Mouse (Mus musculus) lung, embryonic 14.5 days (tissue): ENCODE results near the gene Mrgbp. TPM values are rescaled to one million over a fixed set of nuclear protein-coding genes. Genes with fewer than 3 reads are reported as not detected.

Experiments used
- ATAC-seq: fragments of 200-750 bp; cut with Nextera tagmentation; 2 replicates; pipeline ENCODE4 v1.8.0; 2017; ENCODE audit warnings: mild to moderate bottlenecking, moderate TSS enrichment, moderate library complexity; ENCODE audit not compliant: insufficient read depth
- DNase-seq: peaks from one replicate; pipeline ENCODE4 v3.0.0-alpha.2; 2015
- H3K27ac ChIP-seq: fragments of 300-500 bp; sonication (generic); 2 replicates; pipeline ENCODE4 v1.5.1; 2014; ENCODE audit warnings: low read depth, mild to moderate bottlenecking, moderate library complexity
- H3K27me3 ChIP-seq: fragments of 300-500 bp; sonication (generic); 2 replicates; pipeline ENCODE4 v1.6.1; 2014; ENCODE audit warnings: low read length, control low read depth; ENCODE audit not compliant: insufficient read depth
- H3K36me3 ChIP-seq: fragments of 300-500 bp; sonication (generic); 2 replicates; pipeline ENCODE4 v1.6.1; 2014; ENCODE audit warnings: control low read depth; ENCODE audit not compliant: insufficient read depth
- H3K4me1 ChIP-seq: fragments of 300-500 bp; sonication (generic); 2 replicates; pipeline ENCODE4 v1.6.1; 2014; ENCODE audit warnings: antibody characterized with exemption, control low read depth; ENCODE audit not compliant: insufficient read depth
- H3K4me2 ChIP-seq: fragments of 300-500 bp; sonication (generic); 2 replicates; pipeline ENCODE4 v1.6.1; 2014; ENCODE audit warnings: mild to moderate bottlenecking
- H3K4me3 ChIP-seq: fragments of 300-500 bp; sonication (generic); 2 replicates; pipeline ENCODE4 v1.5.1; 2014; ENCODE audit warnings: low read depth, low read length
- H3K9ac ChIP-seq: fragments of 300-500 bp; sonication (generic); 2 replicates; pipeline ENCODE4 v1.6.1; 2014
- H3K9me3 ChIP-seq: fragments of 300-500 bp; sonication (generic); 2 replicates; pipeline ENCODE4 v1.6.1; 2016; ENCODE audit warnings: low read depth, low read length, control low read depth
- CTCF ChIP-seq: IDR thresholded peaks from 2 replicates; pipeline ENCODE4 v1.5.1; 2016; ENCODE audit warnings: antibody characterized with exemption, low read depth
- WGBS: fragments of 180-500 bp; shearing (Covaris S2); extraction: QIAGEN DNeasy Blood & Tissue Kit; methylation state at CpG from one replicate; pipeline ENCODE4 v1.1.7; 2014; 5-methylcytosine and 5-hydroxymethylcytosine counted together
- polyA plus RNA-seq: library from polyadenylated mRNA; unstranded; fragments of >200 nt; fragmentation: Nextera tagmentation; extraction: Ambion mirVana; gene quantifications from 2 replicates; pipeline ENCODE4 v1.2.1, GENCODE M21; 2014

Mrgbp gene
- 34.7 and 39.0 TPM in 2 replicates for polyA plus RNA-seq

DNA sequence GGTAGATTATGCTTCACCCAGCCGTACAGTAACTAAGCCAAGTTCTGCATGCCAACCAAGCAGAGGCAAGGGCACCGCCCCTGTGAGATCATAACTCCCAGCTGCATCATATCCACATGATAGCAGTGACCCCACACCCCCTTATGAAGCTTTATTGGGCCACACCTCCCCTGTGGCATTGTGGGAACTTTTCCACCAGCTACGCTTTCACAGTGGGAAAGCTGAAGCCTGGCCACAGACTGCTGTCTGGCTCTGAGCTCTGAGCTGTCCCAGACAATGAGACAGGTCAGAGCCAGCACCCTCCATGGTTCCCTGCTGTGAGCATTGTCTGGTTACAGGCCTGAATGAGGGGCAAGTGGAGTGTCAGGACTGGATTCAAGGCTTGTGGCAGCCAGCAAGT is at the start of gene Mrgbp:
TSS of gene Mrgbp (plus strand) at position 303 of the 400 bp plus-strand sequence.
- Histone ChIP-seq H3K4me1 (no peaks in the 10 kb centered on the region), H3K9me3 (no peaks in the 10 kb centered on the region), H3K9ac (no peak within 1 kb of the TSS; the same call in 1 of the 2 replicates), H3K4me2 (peak within 1 kb of the TSS; percentile 86; the same call in 1 of the 2 replicates), H3K27ac (no peak within 1 kb of the TSS), H3K27me3 (no peaks in the 10 kb centered on the region), H3K4me3 (no peak within 1 kb of the TSS), H3K36me3 (peaks cover 14% of the 10 kb centered on the region)
- no peak for ATAC-seq
- no peak for DNase-seq
- 50% methylated on average over 3 of the region's 3 CpGs for WGBS
- no peak for TF ChIP-seq CTCF

DNA sequence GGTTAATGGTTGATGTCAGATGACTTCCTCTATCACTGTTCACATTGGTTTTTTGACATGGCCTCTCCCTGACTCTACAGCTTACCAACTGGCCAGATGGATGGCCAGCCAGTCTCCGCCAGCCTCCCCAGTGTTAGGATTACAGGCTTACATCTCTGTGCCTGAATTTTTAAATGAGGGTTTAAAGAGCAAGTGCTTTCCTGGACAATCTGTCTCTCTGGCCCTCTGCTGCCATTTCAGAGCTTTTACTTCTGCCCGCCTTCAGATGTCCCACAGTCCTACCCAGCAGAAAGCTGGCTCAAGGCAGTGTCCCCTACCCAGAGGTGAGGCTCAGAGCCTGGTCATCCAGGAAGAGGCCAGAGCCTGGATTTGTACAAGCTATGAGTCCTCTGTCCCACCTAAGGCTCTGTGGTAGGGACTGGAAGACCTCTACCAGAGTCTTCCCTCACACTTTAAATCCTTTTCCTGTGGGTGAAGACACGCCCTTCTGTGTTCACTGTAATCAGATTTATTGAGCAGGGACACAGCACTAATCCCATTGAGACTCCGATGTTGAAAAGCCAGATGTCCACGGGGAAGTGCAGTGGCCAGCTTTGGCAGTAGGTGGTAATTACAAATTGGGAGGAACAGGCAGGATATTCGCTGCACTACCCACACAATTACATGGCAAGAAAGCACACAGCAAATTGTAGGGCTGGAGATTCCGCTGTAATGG is 49.3 kb upstream of the Mrgbp start:
- ATAC-seq (no peak), DNase-seq (no peak)
- Histone ChIP-seq H3K4me2 (no peak overlapping the region), H3K4me3 (no peak overlapping the region), H3K27me3 (no peaks in the 10 kb centered on the region; the same call in 1 of the 2 replicates), H3K9ac (no peak overlapping the region), H3K27ac (no peak overlapping the region), H3K9me3 (no peaks in the 10 kb centered on the region), H3K4me1 (peaks cover 7% of the 10 kb centered on the region; the same call in 1 of the 2 replicates), H3K36me3 (no peaks in the 10 kb centered on the region)
- 66% methylated on average over 7 of the region's 7 CpGs for WGBS
- TF ChIP-seq CTCF: no peak

DNA sequence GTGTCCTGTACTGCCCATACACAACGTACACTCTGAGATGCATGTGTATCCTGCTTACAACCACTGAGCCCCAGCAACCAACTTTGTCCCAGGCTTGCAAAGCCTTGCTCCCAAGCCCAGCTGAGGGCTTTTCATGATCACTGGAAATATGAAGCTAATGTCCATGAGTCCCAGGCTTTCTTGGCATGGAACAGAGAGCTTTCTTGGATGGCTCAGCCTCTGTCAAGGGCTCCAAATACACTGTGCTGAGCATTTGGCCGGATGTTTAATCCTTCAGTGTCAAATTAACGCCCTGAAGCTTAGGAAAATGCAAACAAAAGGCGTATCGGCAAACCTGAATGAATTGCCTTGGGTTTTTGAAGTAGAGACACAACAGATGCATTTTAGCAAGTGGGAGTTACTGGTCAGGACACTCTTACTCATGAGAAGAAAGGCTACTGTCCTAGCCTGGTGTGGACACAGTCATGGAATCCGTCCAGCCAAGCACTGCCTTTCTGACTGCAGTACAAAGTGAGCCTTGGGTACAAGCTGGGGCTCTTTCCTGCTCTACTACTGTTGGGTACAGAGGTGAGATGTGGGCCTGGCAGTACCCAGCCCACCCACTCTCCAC is 48.6 kb upstream of the Mrgbp start:
- no peak overlapping the region for H3K4me2 ChIP-seq
- no peak for TF ChIP-seq CTCF
- ATAC-seq (no peak), DNase-seq (peak; percentile 36)
- peaks cover 7% of the 10 kb centered on the region; the same call in 1 of the 2 replicates for H3K4me1 ChIP-seq
- H3K9me3 ChIP-seq: no peaks in the 10 kb centered on the region
- H3K9ac ChIP-seq: no peak overlapping the region
- no peaks in the 10 kb centered on the region for H3K36me3 ChIP-seq
- H3K4me3 ChIP-seq: no peak overlapping the region
- H3K27ac ChIP-seq: no peak overlapping the region
- no peaks in the 10 kb centered on the region; the same call in 1 of the 2 replicates for H3K27me3 ChIP-seq
- WGBS: 40% methylated on average over 6 of the region's 6 CpGs

DNA sequence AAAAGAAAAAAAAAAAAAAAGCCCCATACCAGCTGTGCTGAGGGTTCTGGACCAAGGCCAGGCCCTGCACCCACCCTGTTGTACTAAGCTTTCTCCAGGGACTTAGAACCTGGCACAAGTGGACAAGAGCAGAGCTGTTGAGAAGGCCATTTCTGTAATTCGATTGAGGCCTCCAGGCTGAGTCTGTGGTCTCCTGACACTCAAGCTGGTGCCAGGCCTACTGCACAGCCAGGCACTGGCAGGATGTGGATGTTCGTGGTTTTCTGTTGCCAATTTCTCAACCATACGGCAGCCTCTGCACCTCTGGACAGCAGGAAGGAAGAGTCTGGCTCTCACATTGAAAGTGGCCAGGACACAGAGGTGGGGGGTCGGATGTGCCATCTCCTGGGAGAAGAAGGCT is 47.9 kb upstream of the Mrgbp start:
- TF ChIP-seq CTCF: no peak
- no peak for DNase-seq
- no peak overlapping the region for H3K27ac ChIP-seq
- no peak overlapping the region for H3K4me3 ChIP-seq
- H3K9me3 ChIP-seq: no peaks in the 10 kb centered on the region
- no peak overlapping the region for H3K9ac ChIP-seq
- 65% methylated on average over 4 of the region's 4 CpGs for WGBS
- no peak for ATAC-seq
- no peaks in the 10 kb centered on the region for H3K27me3 ChIP-seq
- H3K36me3 ChIP-seq: no peaks in the 10 kb centered on the region
- no peak overlapping the region for H3K4me2 ChIP-seq
- peaks cover 7% of the 10 kb centered on the region; the same call in 1 of the 2 replicates for H3K4me1 ChIP-seq

DNA sequence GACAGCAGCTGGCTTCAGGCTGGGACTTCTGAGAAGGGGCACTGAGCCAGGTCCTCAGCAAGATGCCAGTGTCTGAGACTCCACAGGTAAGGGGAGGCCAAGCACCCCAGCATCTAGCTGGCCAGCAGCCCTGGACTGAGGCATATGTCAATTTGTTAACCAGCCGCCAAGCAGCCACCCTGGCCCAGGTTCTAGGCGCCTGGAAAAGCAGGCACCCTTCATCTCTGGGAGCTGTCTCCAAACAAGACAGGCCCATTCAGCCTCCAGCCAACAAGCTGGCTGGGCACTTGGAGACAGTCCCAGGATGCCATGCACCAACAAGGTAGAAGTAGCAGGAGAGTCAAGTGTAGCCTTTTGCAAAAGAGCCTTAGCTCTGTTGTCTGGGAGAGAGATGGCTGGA is 37.4 kb upstream of the Mrgbp start:
- WGBS: 68% methylated on average over 2 of the region's 2 CpGs
- ATAC-seq (no peak), DNase-seq (no peak)
- H3K4me2 ChIP-seq: no peak overlapping the region
- no peak for TF ChIP-seq CTCF
- no peaks in the 10 kb centered on the region for H3K9me3 ChIP-seq
- H3K36me3 ChIP-seq: no peaks in the 10 kb centered on the region
- H3K27ac ChIP-seq: no peak overlapping the region
- H3K27me3 ChIP-seq: no peaks in the 10 kb centered on the region
- H3K4me1 ChIP-seq: peaks cover 6% of the 10 kb centered on the region; the same call in 1 of the 2 replicates
- no peak overlapping the region for H3K4me3 ChIP-seq
- H3K9ac ChIP-seq: no peak overlapping the region

DNA sequence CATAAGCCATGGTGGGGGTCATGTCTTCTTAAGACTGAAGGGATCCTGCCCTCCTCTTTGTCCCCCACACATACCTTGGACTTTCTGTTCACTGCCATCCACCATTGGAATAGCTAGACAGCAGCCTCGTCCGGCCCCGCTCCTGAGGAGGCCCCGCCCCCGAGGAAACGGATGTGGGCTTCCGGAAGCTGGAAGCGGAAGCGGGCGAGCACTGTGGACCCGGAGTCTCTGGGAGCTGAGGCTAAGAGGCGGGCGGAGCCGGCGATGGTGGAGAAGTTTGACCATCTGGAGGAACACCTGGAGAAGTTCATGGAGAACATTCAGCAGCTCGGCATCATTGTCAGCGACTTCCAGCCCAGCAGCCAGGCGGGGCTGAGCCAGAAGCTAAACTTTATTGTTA is 36.1 kb upstream of the Mrgbp start:
- no peaks in the 10 kb centered on the region for H3K9me3 ChIP-seq
- H3K27ac ChIP-seq: no peak overlapping the region
- no peak overlapping the region for H3K4me3 ChIP-seq
- no peaks in the 10 kb centered on the region for H3K27me3 ChIP-seq
- H3K36me3 ChIP-seq: no peaks in the 10 kb centered on the region
- TF ChIP-seq CTCF: no peak
- H3K9ac ChIP-seq: no peak overlapping the region
- DNase-seq (peak; percentile 24), ATAC-seq (no peak)
- H3K4me2 ChIP-seq: no peak overlapping the region
- WGBS: 72% methylated on average over 18 of the region's 18 CpGs
- peaks cover 6% of the 10 kb centered on the region; the same call in 1 of the 2 replicates for H3K4me1 ChIP-seq

DNA sequence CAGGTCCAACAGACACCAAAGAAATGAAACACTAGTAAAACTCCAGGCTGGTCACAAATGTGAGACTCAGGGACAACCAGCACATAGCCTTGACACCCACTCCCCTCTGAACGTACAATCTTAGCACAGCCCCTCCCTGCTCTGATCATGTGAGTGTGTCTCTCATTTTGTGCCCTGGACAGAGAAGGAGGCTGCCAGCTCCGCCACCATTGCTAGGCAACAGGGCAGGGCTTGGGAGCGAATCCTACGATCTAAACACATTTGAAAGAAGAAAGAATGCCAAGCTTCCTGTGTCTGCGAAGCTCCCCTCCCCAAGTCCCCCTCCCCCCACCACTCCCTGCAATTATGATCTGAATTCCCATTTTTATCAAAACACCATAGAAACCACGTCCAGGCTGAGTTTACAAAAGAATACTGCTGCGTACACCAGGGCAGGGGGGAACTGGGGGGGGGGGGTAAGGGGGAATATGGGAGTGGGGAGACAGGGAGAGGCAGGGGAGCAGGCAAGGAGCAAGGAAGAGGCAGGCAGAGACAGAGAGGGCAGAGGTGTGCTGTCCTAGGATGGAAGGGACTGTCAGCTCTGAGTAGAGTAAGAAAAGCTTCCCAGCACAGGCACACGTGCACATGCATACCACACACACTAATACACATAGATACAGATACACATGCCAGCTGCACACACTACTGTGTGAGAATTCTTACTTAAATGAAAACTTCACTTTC is 33.6 kb upstream of the Mrgbp start:
- Histone ChIP-seq H3K4me1 (peaks cover 6% of the 10 kb centered on the region; the same call in 1 of the 2 replicates), H3K27me3 (0 out of 2 replicates have a peak, but pooled peaks cover 3% of the 10 kb centered on the region), H3K4me2 (peak overlapping the region; percentile 43), H3K9ac (no peak overlapping the region), H3K27ac (no peak overlapping the region), H3K36me3 (no peaks in the 10 kb centered on the region), H3K9me3 (no peaks in the 10 kb centered on the region), H3K4me3 (no peak overlapping the region)
- ATAC-seq (peak; percentile 89), DNase-seq (peak; percentile 65)
- WGBS: 7% methylated on average over 8 of the region's 8 CpGs
- no peak for TF ChIP-seq CTCF
